Comparison of ENCODE assay signal across 19 mouse cellular contexts in the genomic region with DNA sequence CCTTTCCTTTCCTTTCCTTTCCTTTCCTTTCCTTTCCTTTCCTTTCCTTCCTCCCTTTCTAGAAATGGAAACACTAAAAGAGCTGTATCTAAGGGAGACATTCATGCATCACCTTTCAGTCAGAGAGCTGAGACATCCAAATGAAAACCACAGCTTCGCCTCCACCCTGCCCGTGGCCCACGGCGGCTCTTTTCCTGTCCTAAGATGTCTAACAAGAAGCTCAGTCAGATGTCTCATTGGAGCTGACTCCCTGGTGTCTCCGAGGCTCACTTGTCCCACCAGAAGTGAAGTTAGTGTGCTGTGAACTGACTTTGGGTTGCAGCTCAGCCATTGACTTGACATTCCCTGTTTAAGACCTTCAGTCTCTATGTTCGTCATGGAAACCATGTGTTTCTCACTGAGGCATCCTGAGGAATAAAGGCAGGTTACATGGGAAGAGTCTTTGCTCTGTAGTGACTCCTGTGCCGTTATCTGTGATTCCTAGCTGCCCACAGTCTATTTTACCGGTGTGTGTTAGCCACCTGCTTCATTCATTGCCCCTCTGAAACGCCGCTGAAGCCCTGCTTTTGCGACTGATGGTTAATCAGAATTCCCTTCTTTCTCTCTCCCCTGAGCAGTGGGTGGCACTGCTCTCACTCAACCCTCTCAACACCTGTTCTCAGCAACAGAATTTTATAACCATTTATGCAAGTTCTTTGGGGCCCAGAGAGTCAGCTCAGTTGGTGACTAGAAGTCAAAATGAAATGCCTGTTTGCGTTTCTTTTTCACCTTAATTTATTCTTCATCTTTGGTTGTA. TPM values are rescaled to one million over a fixed set of nuclear protein-coding genes. Genes with fewer than 3 reads are reported as not detected.
"Had no signal": no experiment of that assay in that cellular context is flagged by ENCODE, and none has a peak within 500 bp of the region (broad histone marks: within the 10 kb centered on the region; RNA-seq: fewer than 3 reads in every experiment).

No protein-coding gene starts in this region.

- DNase-seq: kidney, adult 18-20 months; kidney, adult 9 months; kidney, postnatal 14 days; kidney, postnatal 4 days; left cerebral cortex, postnatal 4 days; lung, adult 18-20 months; lung, postnatal 10 days; lung, postnatal 36 days; right cerebral cortex, postnatal 25 days; thymus, adult 2 months had no signal

- H3K4me3 ChIP-seq: limb, embryonic 12.5 days; limb, embryonic 15.5 days; liver, embryonic 12.5 days; liver, embryonic 15.5 days; lung, embryonic 15.5 days; midbrain, embryonic 10.5 days; midbrain, embryonic 13.5 days had no signal

- H3K27ac ChIP-seq: limb, embryonic 12.5 days; limb, embryonic 15.5 days; liver, embryonic 12.5 days; liver, embryonic 15.5 days; lung, embryonic 15.5 days; midbrain, embryonic 10.5 days; midbrain, embryonic 13.5 days had no signal

- H3K4me1 ChIP-seq: limb, embryonic 12.5 days; lung, embryonic 15.5 days; midbrain, embryonic 10.5 days had no signal

RNA-seq across cellular contexts. Expression of a gene that starts 53.4 kb away (rescaled TPM):
- total RNA-seq: monocyte, adult 5-6 weeks had no signal
- polyA plus RNA-seq: inflammation-experienced regulatory T-cells, adult 6 months had no signal
